Mouse (Mus musculus) gastrocnemius, postnatal 4 days (tissue): ENCODE results near the gene Tfap4. TPM values are rescaled to one million over a fixed set of nuclear protein-coding genes. Genes with fewer than 3 reads are reported as not detected.

ENCODE experiments used
- DNase-seq, 2 experiments: peaks; one replicate each; pipeline ENCODE4 v3.0.0; 2021 to 2022; ENCODE audit warnings: low spot score in 2 of 2, mixed read lengths in 2 of 2
- long read RNA-seq, 2 experiments: library from polyadenylated mRNA; stranded (forward); transcript quantifications; one replicate each; pipeline ENCODE4 v2.0.0; 2021
- total RNA-seq, 2 experiments: library from RNA; stranded (reverse); gene quantifications; 2 replicates each; pipeline ENCODE4 v1.2.3; 2021

Gene Tfap4
- 10 to 100 TPM; 10.5 to 11.6 TPM for total RNA-seq
- long read RNA-seq, experiment 1, transcript Tfap4-201 (7 exons, 2,247 nt), result major isoform, 5 of 6 reads
- long read RNA-seq, experiment 1, partial matches to known transcripts, result 0 of 6 reads
- long read RNA-seq, experiment 1, other reads (novel, unspliced or antisense), result 1 of 6 reads
- long read RNA-seq, experiment 2, transcript Tfap4-201 (7 exons, 2,247 nt), result major isoform, 8 of 11 reads
- long read RNA-seq, experiment 2, partial matches to known transcripts, result 1 of 11 reads
- long read RNA-seq, experiment 2, other reads (novel, unspliced or antisense), result 2 of 11 reads

DNA sequence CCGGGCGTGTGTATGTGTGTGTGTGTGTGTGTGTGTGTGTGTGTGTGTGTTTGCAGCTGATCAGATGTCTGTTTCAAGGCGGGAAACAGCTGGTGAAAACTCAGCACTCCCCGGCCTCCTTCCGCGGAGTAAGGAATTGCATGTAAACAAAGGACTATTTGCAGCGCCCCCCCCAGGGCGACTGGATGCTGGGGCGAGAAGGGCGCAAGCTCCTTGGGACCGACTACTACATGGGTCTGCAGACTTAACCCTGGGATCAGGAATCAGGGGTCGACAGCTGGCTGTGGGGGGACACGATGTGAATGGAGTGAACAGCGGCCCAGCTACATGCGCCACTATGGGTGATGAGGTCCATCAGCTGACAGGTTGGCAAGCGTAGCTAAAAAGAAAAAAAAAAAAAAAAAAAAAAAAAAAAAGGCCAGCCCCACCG is at the start of gene Tfap4:
Gene Tfap4 (minus strand): TSS at position 140 of the 430 bp plus-strand sequence.
- DNase-seq, result peak; percentile 77 to 91

DNA sequence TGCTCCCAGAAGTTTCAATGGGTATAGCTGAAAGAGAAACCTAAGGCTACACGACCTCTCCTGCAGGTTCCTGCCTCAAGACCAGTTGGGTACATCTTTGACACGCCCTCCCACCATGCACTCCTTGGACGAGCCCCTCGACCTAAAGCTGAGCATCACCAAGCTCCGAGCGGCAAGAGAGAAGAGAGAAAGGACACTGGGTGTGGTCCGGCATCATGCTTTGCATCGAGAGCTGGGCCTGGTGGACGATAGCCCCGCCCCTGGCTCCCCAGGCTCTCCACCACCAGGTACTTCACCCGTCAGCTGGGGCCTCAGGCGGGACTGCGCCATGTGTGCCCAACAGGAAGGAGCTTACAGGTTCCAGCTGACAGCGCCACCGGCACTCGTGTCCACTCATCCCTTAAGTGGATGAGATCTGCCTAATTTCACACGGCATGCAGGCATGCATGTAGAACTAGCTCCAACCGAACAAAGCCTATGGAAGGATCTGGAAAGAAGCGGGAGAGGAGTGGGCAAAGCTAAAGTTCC is 48.9 kb upstream of the Tfap4 start:
- no peak for DNase-seq

DNA sequence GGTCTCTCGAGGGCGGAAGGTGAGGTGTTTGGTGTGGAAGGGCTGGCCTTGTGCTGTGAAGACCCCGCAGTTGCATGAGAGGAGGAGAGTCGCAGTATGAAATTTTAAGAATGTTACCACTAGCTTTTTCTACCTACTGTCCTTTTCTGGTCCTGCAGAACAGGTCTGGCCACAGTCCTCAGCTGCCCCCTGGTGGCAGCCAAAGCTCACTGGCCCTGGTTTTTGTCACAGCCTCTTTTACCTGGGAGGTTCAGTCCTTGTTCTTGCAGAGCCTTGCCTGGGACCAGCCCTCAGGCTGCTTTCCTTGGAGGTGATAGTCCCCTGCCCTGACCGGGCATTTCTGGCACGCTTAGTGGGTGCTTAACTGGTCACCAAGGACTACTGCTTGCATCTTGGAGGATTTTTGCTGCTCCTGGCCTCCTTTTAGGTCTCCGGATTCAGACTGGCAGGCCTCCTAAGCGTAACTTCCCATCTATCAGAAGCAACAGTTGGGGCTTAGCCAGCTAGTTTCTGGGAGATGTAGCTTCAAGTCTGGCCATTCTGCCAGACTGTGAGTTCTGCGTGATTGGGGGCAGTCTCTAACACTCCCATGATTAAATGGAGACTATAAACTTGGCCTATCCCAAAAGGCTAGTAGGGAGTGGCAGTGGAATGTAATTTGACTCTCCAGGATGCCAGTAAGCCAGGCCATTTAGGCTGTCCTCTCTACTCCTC is 48.3 kb upstream of the Tfap4 start:
- DNase-seq, result peak; percentile 62 to 77

DNA sequence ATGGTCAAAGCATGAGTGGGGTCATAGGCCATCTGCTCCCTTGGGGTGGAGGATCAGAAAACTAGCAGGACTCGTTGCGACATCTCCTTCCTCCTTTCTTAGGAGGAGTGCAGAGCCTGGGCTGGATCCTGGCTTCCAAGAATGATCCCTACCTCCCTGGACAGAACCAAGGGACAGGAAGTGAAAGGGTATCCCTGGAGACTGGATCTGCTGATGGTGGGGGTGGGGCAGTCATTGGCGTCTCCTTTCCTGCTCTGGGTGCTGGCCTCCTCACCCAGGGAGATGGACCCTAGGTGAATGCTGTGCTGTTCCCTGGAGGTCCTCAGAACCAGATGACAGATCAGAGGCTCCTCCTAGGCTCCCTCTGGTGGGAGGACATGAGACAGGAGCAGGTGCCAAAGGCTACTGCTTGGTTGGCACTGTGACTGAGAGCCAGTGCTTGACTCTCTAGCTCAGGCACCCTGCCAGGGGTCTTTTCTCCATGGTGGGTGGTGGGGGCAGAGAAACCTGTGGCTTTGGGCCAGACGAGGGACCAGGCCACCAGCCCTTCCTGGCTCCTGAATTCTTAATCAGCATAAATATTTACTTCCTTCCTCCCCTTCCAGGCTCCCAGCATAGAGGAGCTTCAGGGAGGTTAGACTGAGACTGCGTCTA is 46.9 kb upstream of the Tfap4 start:
- peak in 1 of 2 experiments; percentile 42 for DNase-seq

DNA sequence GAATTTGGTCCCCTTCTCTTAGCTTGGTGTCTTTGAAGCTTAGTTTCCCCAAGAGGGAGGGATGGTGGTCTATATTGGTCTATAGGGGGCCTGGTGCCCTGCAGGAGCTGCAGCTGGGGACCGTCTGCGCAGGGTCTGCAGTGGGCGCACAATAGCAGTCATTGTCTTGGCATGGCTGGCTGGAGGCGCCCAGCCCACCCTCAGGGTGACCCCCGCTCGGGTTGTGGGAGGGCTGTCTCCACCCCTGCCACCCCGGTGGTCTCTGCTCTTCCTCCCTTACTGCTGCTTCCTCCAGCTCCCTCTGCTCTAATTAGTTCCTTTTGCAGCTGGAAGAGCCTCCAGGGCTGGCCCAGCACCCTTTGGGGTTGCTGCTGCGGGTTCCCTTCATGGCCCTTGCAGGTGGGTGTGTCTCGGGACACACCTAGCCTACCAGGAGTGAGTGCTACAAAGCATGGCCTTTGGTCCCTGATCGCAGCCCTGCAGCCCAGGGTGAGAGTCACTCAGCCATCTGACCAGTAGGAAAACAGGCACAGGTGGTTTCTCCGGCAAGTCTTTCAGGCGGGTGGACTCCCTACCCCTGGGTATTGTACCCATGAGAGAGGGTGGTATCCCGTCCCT is 46.0 kb upstream of the Tfap4 start:
- DNase-seq, result no peak

DNA sequence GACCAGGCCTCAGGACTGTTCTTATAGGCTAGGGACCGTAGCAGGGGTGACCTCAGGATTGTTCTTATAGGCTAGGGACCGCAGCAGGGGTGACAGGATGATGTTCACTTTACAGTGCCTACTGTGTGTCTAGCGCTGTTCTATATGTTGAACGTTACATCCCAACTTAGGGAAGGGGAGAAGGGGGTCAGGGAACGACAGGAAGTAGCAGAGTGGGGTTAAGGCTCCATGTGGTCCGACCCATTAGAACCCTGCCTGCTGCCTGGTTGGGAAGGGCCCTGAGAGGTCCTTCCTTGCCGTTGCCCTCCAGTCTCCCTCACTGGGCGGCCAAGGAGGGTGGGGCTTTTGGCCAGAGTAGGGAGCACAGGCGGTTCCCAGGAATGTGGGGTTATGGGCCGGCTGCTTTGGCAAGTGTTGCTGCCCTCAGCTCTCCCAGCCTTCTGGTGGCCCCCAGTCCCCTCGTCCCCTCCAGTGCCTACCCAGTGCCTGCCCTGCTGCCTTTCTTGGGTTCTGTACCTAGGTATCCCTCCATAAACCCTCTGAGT is 44.7 kb upstream of the Tfap4 start:
- DNase-seq, result no peak

DNA sequence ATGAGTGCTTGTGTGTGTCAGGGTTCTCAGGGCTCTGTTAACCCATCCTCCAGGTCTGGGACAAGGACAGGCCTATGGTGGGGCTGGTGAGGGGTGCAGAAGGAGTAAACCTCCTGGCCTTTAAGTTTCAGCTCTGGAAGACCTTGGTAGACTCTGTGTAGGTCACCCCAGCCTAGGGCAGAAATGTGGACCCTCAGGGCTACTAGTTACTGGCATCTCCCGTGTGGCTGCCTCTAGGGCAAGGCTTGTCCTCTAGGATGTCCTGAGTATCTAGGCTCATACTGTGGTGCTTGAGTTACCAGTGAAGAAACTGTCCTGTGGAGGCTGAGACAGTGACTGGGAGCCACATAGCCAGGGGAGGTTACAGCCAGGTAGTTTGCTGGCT is 43.8 kb upstream of the Tfap4 start:
- DNase-seq, result no peak

DNA sequence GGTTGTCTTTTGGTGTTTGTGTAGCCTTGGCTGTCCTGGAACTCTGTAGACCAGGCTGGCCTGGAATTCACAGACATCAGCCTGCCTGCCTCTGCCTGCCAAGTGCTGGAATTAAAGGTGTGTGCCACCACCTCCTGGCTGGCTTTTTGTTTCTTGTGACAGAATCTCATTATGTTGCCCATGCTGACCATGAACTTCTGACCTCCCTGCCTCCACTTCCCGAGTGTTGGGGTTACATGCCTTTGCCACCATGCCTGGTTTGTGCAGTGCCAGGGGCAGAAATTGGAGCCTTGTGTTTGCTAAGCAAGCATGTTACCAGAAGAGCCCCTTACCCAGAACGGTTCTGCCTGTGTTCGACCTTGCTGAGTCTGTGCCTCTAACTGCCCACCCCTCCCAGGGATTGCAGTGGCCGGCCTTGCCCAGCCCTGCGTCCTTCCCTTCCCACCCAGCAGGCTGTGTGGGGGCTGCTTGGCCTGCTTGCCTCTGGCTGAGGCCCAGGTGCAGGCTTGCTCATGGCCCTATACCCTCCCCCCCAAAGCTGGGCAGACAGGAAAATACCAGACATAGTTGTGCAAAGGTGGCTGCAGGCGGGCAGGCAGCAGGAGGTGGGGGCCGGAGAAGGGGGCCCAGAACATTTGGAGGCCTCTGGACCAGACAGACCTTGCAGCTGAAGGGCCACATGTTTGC is 43.3 kb upstream of the Tfap4 start:
- no peak for DNase-seq

DNA sequence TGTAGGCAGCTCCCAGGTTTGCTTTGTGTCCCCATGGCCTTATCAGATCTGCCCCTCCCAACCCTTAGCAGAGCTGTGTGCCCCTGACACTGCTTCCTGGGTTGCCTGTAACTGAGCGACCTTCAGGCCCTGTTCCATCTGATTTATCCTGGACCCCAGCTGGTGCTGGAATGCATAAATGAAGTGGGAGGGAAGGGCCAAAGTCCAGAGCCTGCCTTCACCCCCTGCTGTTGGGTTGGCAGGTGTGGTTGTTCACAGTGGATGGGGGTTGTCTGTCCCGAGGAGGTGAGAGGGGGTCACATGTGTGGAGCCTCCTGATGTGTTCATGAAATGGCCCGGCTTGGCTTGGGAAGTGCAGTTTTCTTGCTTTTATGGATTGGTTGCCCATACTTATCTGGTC is 42.5 kb upstream of the Tfap4 start:
- no peak for DNase-seq

DNA sequence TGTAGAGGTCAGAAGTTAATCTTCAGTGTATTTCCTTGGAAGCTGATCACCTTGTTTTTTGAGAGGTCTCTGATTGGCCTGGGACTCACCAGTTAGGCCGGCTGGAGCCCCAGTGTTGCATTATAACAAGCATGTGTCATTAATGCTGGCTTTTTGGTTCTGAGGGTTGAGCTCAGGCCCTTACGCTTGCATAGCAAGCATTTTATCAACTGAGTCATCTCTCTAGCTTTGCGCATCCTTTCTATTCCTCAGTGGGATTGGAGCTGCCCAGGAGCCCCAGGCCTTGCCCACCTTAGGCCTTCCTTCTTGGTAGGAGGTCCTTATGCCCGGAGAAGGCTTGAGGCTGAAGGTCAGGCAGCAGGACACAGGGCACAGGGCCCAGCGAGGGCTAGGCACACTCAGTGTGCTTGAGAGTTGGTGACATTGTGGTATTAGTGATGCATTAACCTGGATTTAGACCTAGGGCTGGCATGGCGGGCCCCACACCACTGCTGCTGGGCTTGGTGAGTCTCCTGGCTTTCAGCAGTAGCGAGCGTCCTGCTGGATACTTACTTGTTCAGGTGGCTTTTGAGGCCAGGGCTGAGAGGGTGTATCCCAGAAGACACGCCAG is 41.2 kb upstream of the Tfap4 start:
- no peak for DNase-seq

DNA sequence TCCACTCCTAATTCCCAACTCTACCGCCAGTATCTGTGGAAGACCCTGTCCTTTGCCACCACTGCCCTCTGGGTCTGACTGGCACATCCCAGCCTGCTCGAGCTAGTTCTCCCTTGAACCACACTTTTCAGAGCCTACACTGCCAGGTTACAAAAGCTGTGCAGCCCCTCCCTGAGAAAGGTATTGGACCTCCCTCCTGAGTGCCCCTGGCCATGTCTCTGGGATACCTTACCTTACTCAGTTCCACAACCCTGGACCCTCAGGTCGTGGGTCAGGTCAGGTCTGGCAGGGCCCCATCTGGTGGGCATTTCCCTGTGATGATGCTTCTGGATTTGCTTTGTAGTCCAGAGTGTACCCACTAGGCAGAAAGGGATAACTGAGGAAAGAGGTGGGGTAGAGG is 40.0 kb upstream of the Tfap4 start:
- DNase-seq, result no peak

DNA sequence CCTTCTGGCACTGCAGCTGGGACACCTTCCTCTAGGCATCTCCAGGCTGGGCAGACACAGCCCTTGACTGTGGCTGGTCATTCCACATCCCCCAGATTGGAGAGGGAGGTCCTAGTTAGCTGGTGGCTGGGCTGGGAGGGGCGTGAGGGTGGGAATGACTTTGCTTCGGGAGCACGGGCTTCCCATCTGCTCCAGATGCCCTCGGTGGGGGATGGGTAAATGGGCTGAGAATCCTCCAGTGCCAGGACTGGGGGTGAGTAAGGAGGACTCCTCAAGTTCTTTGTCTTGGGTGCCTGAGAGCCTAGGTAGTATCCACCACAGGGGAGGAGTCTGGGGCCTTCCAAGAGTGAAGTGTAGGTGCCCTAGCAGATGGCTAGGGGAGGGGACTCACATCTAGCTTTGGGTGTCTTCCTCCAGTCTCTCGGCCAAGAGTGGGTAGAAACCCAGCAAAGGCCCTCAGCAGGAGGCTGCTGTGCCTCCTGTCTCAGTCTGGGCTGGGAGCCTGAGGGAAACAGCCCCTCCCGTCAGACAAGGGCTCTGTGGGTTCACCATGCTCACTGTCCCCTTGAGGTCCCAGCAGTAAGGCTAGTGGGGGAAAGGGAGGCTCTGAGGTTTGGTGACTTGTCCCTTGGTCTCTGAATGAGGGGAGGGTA is 39.4 kb upstream of the Tfap4 start:
- no peak for DNase-seq

DNA sequence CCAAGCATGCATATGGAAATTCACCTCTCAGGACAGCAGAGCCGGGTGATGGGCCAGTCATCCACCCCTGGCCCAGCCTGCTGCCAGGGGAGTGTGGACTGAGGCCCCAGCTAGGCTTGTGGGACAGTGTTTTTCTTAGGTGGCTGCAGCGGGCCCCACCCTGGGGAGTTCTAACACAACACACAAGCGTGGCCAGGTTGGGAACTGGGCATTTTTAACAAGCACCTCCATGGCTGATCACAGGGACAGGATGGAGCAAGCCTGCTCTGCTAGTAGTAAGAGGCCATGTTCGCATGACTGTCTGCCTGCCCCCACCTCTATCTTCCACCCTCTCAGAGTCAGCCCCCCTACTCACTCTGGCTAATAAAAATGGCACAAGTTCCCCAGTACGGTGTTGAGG is 38.4 kb upstream of the Tfap4 start:
- DNase-seq, result peak in 1 of 2 experiments; percentile 8

DNA sequence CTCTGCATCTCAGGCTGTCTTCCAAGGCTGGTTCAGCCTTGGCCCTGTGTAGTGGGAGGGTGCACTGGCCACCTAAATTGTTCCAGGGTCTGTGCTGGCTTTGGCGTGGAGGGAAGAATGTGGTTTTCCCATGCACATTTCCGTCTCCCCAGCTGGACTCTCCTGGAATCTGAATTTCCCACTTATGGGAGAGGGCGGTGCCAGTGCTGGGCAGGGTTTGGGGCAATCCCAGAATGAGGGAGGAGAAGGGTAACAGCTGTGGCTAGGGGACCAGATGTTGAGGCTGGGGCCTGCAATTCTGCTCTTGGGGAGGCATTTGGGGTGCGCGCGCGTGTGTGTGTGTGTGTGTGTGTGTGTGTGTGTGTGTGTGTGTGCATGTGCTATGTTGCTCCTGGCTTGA is 37.6 kb upstream of the Tfap4 start:
- peak in 1 of 2 experiments; percentile 47 for DNase-seq

DNA sequence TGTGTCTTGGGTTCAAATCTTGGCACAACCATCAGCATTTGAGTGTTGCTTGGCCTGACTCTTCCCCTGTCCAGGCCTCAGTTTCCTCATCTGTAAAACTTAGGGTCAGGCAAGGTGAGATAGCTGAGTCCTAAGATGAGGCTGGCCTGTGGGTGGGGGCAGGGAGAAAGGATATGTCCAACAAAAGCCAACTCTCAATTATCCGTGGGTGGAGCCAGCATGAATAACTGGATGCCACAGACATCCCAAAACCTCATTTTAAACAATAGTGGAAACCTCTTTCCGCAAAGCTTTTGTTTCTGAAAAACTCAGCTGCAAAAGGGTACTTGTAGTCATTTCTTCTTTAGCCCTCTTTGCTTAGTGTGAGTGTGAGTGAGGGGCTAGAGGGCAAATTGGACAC is 37.2 kb upstream of the Tfap4 start:
- DNase-seq, result no peak

DNA sequence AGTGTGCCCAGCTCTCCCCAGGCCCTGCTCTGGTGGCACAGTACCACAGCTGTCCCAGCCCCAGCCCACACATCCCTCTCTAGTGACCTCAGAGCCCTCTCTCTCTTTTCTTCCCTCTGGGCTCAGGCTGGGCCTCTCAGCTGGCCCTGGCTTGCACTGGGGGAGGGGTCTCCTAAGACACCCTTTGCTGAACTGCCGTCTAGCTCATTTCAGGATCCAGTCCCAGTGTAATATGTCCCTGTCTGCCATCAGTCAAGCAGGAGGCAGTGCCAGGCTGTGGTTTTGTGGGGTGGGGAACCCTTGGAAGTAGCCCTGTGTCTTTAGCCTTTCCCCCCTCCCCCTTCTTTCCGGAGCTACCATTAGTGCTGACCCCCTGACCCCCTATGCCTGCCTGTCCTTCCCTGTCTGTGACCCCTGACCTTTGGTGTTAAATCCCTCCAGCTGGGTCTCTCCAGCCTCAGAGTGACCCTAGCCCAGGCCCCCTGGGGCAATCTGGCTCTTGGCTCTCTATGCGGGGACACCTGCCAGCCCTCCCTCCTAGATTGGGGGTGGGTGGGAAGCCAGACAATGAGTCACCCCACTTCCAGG is 36.6 kb upstream of the Tfap4 start:
- DNase-seq, result no peak

DNA sequence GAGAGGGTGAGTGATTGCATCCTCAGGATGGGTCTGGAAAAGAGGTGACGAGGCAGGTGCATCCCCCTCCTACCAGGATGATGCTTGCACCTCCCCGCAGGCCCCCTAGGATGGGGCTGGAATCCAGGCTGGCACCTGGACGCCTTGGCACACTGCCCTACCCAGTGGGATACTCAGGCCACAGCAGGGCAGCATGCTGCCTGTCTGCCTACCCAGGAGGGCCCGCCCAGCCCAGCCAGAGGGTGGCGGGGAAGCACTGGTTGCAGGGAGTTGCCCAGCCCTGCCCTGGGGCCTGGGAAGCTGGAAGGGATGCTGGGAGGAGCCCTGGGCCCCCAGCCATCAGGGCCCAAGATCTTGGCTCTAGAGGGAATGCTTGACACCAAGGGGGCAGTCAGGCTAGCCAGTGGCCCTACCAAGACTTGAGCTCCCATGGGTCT is 35.9 kb upstream of the Tfap4 start:
- peak in 1 of 2 experiments; percentile 63 for DNase-seq

DNA sequence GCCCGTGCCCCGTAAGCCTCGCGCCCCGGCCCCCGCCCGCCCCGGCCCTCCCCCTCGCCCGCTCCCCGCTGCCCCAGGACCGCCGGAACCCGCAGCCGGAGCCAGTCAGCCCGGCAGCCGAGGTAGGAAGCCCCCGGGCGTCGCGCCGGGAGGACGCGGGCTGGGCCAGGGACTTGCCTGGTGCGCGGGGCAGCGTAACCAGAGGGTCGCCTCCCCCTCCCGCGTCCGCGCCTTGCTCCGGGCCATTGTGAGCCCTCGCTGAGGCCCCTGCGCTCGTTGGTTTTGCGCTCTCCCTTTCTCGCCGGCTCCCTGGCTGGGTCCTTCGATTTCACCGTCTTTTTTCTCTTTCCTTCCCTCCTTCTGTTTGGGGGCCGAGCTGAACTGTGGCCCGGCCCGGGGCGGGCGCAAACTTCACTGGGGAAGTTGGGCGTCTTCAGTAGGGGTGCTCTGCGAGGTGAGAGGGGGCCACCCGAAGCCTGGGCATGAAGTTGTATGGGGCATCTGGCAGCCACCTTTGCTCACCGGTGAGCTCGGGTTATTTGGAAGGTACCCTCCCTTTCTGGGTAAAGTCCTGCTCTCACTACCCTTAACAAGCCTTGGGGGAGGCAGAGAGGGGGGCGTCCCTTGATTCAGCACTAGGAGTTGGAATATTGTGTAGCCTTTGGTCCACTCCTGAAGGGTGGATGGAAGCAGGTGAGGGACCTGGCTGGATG is 35.3 kb upstream of the Tfap4 start:
- DNase-seq, result peak; percentile 37 to 57
